In the genomic region with DNA sequence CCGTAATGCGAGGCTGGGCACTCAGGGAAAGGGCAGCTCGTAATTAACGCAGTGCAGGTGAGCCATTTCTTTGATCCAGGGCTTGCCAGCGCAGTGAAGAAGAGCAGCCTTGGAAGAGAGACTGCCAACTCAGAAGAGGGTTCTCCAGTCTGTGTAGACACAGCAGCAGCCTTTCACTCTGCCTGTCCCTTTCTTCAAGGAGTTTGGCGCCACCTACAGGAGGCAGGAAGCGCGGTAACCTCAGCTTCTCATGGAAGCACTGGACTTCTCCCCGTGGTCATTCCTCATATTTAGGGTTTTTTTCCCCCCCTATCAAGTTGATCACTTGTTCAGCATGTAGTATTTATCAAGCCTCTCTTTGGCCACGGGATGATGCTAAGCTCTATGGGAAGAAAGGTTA, we compare ENCODE assay signal across 8 mouse cellular contexts.
DNase-seq lines count a peak whose midpoint lies in the region; ATAC-seq lines count a peak whose summit lies in the region.

No protein-coding gene starts in this region.

- H3K27ac ChIP-seq in midbrain, embryonic 12.5 days (replicated peaks): peak overlapping the region; percentile 35; the same call in 1 of the 2 replicates

- H3K27me3 ChIP-seq in midbrain, embryonic 12.5 days: no peaks in the 10 kb centered on the region

- no peak overlapping the region for H3K9ac ChIP-seq in midbrain, embryonic 12.5 days (replicated peaks)

- H3K4me3 ChIP-seq in midbrain, embryonic 12.5 days: no peak overlapping the region

- peak; percentile 41; the same call in 1 of the 2 replicates for ATAC-seq in midbrain, embryonic 12.5 days (ENCODE audit: low FRiP score, low read depth)
- ATAC-seq in erythroid progenitor cell, adult 5-6 weeks (replicated peaks; ENCODE audit: low FRiP score, poor library complexity, severe bottlenecking): no peak

- peak; percentile 32 for DNase-seq in adipocyte (ENCODE audit: low spot score)
- DNase-seq in cerebellum, adult 9-10 months: peak; percentile 83
- DNase-seq in frontal cortex, postnatal 25 days (ENCODE audit: low spot score in 2 of 2): peak; percentile 60 to 69
- DNase-seq in induced T-regulatory cell, adult 2 months (ENCODE audit: low read depth): peak; percentile 44
- peak; percentile 82 to 87 for DNase-seq in left cerebral cortex, postnatal 25 days (ENCODE audit: low spot score in 2 of 2)
- peak; percentile 74 for DNase-seq in skeletal muscle tissue, adult 2 months (ENCODE audit: low read depth, low spot score)

- no peaks in the 10 kb centered on the region for H3K36me3 ChIP-seq in midbrain, embryonic 12.5 days

- 25% methylated on average over 10 of the region's 10 CpGs for WGBS in midbrain, embryonic 12.5 days

- intact Hi-C loops in left cerebral cortex, postnatal 25 days (cut with DNase I): loop anchor here (5.0 to 10.0 kb wide), 2 partner anchors 583 to 971 kb away; no protein-coding TSS in a partner anchor

- H3K4me1 ChIP-seq in midbrain, embryonic 12.5 days: peaks cover 29% of the 10 kb centered on the region

- no peak overlapping the region for H3K4me2 ChIP-seq in midbrain, embryonic 12.5 days (replicated peaks)

- H3K9me3 ChIP-seq in midbrain, embryonic 12.5 days: no peaks in the 10 kb centered on the region

Comparison
In these comparisons a context has a peak if more than half of its experiments do, and no peak if none do; other contexts are left out.
1. DNase-seq: peak in every context shown above with its lines; median percentile 84 in left cerebral cortex, postnatal 25 days; 83 in cerebellum, adult 9-10 months; 74 in skeletal muscle tissue, adult 2 months; 64 in frontal cortex, postnatal 25 days; 44 in induced T-regulatory cell, adult 2 months; 32 in adipocyte.